Mouse (Mus musculus): ENCODE measurements around the gene Mpdu1. TPM values are rescaled to one million over a fixed set of nuclear protein-coding genes. Genes with fewer than 3 reads are reported as not detected.

Gene Mpdu1
- polyA plus RNA-seq, 1 experiment from 2014 or later, result 82.6 TPM

DNA sequence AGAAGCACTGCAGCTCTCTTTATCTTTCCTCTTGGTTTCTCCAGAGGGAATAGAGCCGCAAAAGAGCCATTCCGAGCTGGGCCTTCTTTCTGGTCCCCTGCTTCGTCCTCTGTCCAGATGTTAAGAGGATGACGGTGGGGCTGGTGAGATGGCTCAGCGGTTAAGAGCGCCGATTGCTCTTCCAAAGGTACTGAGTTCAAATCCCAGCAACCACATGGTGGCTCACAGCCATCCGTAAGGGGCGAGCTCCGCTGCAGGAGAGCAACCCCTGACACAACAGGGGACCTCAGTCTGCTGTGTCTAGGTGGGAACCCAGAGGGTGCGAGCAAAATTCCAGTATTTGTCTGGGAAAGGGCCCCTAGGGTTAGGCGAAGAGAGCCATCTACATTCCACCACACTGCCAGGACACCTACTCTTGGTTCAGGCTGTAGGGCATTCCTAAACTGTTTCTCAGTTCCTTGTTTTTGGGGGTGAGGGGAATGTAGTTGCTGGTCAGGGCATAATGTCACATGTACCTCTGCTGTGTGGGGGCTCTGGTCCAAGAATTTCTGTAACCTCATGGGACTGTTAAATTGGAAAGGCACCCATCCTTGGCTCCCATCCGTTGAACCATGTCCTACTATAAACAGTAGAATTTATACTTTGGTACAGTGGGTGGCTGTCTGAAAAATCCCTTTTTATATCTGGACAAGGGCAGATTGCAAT lies 677 bp upstream of the Mpdu1 start:
- no peaks in the 10 kb centered on the region for H3K9me3 ChIP-seq (replicated peaks; ENCODE audit: low read length)
- H3K27ac ChIP-seq, result peak overlapping the region; percentile 94
- H3K4me3 ChIP-seq (replicated peaks; ENCODE audit: low read depth, low read length), result peak overlapping the region; percentile 42
- ATAC-seq (replicated peaks; ENCODE audit: low FRiP score, low read depth) (peak; percentile 9; the same call in 1 of the 2 replicates), DNase-seq (ENCODE audit: low spot score) (no peak)
- peaks cover 9% of the 10 kb centered on the region; the same call in 1 of the 2 replicates for H3K4me1 ChIP-seq (replicated peaks; ENCODE audit: insufficient read depth, low read length)
- peak overlapping the region; percentile 54 for H3K4me2 ChIP-seq (ENCODE audit: low read length)
- H3K9ac ChIP-seq (ENCODE audit: low read depth, low read length), result peak overlapping the region; percentile 31; the same call in 1 of the 2 replicates
- no peak for TF ChIP-seq CTCF (IDR thresholded peaks at IDR 0.05; ENCODE audit: low read depth)
- H3K27me3 ChIP-seq (ENCODE audit: insufficient read depth, low read length), result no peaks in the 10 kb centered on the region
- peaks cover 38% of the 10 kb centered on the region for H3K36me3 ChIP-seq (ENCODE audit: insufficient read depth, low read length)
- WGBS, result 66% methylated on average over 13 of the region's 13 CpGs

DNA sequence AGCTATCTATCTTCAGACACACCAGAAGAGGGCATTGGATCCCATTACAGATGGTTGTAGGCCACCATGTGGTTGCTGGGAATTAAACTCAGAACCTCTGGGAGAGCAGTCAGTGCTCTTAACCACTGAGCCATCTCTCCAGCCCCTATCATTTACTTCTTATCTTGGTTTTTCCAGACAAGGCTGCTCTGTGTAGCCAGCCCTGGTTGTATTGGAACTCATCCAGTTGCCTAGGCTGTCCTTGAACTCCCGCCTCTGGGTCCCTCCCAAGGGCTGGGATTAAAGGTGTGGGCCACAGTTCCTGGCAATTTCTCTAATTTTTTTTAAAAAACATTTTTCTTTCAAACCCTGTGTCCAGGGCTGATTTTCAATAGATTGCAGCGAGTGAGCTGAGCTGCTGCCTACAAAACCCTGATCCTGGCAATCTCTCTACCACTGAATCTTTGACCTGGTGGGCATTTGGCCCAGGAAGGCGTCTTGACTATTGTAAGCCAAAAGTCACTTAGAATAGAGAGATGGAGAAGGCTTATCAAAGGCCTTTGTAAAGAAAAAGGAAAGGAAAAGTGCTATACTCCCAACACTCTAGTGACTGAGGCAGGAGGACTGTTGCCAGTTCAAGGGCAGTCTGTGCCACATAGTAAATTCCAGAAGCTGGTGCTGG lies 1.1 kb downstream of the Mpdu1 start:
- ATAC-seq (replicated peaks; ENCODE audit: low FRiP score, low read depth) (no peak), DNase-seq (ENCODE audit: low spot score) (no peak)
- H3K4me2 ChIP-seq (ENCODE audit: low read length), result peak overlapping the region; percentile 54
- H3K9me3 ChIP-seq (replicated peaks; ENCODE audit: low read length), result no peaks in the 10 kb centered on the region
- peak overlapping the region; percentile 48 for H3K9ac ChIP-seq (ENCODE audit: low read depth, low read length)
- H3K36me3 ChIP-seq (ENCODE audit: insufficient read depth, low read length), result peaks cover 40% of the 10 kb centered on the region
- H3K27ac ChIP-seq, result peak overlapping the region; percentile 94
- 79% methylated on average over 3 of the region's 3 CpGs for WGBS
- peaks cover 9% of the 10 kb centered on the region; the same call in 1 of the 2 replicates for H3K4me1 ChIP-seq (replicated peaks; ENCODE audit: insufficient read depth, low read length)
- no peaks in the 10 kb centered on the region for H3K27me3 ChIP-seq (ENCODE audit: insufficient read depth, low read length)
- peak overlapping the region; percentile 42; the same call in 1 of the 2 replicates for H3K4me3 ChIP-seq (replicated peaks; ENCODE audit: low read depth, low read length)
- TF ChIP-seq CTCF (IDR thresholded peaks at IDR 0.05; ENCODE audit: low read depth), result no peak

DNA sequence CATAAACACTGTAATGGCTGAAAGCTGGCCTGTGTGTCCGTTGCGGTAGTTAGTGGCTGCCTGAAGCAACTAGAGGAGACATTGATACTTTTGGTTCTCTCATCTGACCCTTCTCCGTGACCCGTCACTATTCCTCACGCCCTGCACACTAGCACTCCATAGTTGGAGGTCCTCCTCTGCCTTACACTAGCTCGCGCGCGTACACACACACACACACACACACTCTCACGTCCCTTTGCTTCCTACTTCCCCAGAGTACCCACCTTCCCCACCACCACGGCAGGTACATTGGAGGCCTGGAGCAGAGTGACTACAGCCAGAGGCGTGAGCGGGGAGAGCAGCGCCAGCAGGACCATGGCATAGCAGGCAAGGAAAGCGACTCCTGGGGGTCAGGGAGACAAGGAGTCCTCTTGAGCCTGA lies 5.0 kb downstream of the Mpdu1 start:
- H3K36me3 ChIP-seq (ENCODE audit: insufficient read depth, low read length), result peaks cover 31% of the 10 kb centered on the region
- ATAC-seq (replicated peaks; ENCODE audit: low FRiP score, low read depth), result no peak
- 82% methylated on average over 15 of the region's 15 CpGs for WGBS

DNA sequence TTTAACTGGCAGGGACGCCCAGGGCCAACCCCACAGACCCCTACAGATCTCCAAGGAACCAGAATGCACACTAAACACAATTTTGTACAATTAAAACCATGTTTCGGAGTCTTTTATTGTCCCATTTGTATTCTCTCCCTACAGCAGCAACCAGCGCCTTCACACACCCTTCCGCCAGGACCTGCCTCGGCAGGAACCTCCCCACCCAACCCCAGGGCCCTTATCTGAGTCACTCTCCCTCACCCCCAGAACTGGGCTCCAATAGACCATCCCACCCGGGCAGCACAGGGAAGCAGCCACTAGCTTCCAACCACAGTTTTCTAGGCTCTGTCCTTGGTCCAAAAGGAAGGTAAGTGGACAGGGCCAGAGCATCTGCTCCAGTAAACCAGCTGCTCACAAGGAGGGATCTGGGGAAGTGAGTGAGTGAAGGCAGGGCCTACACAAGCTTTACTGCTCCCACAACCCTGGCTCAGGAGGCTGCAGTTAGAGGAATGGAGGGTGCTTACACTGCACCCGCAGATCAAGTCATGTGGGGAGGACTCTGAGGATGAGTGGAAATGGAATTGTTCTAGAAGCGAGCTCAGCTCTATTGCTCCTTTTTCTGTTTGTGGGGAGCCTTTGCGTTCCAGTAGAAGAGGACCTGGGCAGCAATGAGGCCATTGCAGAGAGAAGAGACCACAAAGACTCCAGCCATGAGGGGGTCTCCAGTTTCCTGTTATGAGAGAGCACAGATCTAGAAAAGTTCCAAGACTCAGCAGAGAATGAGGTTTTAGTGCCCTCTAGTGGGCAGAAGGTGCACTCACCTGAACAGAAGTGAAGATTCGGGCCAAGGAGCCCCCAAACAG lies 5.6 kb downstream of the Mpdu1 start:
- H3K4me3 ChIP-seq (replicated peaks; ENCODE audit: low read depth, low read length), result no peak overlapping the region
- H3K36me3 ChIP-seq (ENCODE audit: insufficient read depth, low read length), result peaks cover 37% of the 10 kb centered on the region
- H3K9ac ChIP-seq (ENCODE audit: low read depth, low read length), result no peak overlapping the region
- no peak overlapping the region for H3K4me2 ChIP-seq (ENCODE audit: low read length)
- ATAC-seq (replicated peaks; ENCODE audit: low FRiP score, low read depth) (no peak), DNase-seq (ENCODE audit: low spot score) (peak; percentile 83)
- H3K27ac ChIP-seq, result peak overlapping the region; percentile 8; the same call in 1 of the 2 replicates
- TF ChIP-seq CTCF (IDR thresholded peaks at IDR 0.05; ENCODE audit: low read depth), result peak; percentile 88
- WGBS, result 79% methylated on average over 10 of the region's 10 CpGs
- H3K27me3 ChIP-seq (ENCODE audit: insufficient read depth, low read length), result no peaks in the 10 kb centered on the region
- H3K9me3 ChIP-seq (replicated peaks; ENCODE audit: low read length), result no peaks in the 10 kb centered on the region
- peaks cover 3% of the 10 kb centered on the region; the same call in 1 of the 2 replicates for H3K4me1 ChIP-seq (replicated peaks; ENCODE audit: insufficient read depth, low read length)

More for the DNA sequence above, 5.0 kb downstream of the Mpdu1 start:
- no peaks in the 10 kb centered on the region for H3K27me3 ChIP-seq (ENCODE audit: insufficient read depth, low read length)
- no peak overlapping the region for H3K27ac ChIP-seq
- no peak overlapping the region for H3K4me2 ChIP-seq (ENCODE audit: low read length)
- H3K9me3 ChIP-seq (replicated peaks; ENCODE audit: low read length), result no peaks in the 10 kb centered on the region
- TF ChIP-seq CTCF (IDR thresholded peaks at IDR 0.05; ENCODE audit: low read depth), result no peak; the same call in 1 of the 2 replicates
- H3K9ac ChIP-seq (ENCODE audit: low read depth, low read length), result no peak overlapping the region
- peaks cover 3% of the 10 kb centered on the region; the same call in 1 of the 2 replicates for H3K4me1 ChIP-seq (replicated peaks; ENCODE audit: insufficient read depth, low read length)
- H3K4me3 ChIP-seq (replicated peaks; ENCODE audit: low read depth, low read length), result no peak overlapping the region
- DNase-seq (ENCODE audit: low spot score), result no peak

DNA sequence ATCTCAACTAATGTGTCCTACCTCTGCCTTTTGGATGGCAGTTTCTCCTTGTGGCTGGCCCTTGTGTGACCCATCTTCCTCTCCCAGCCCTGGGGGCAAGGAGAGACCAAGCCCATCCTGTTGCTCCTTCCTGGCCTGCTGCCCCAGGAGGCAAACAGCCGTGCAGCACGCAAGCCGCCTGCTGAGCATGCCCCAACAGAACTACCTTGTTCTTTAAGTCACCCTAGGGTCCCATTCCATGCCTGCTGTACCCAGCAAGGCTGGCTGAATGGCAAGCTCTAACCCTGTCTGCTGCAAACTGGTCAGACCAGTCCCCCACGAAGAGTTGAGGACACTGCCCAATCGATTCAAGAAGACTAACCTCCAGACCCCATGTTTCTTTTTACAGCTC lies 6.4 kb downstream of the Mpdu1 start:
- TF ChIP-seq CTCF (IDR thresholded peaks at IDR 0.05; ENCODE audit: low read depth), result no peak
- WGBS, result 74% methylated on average over 5 of the region's 5 CpGs
- Histone ChIP-seq H3K36me3 (ENCODE audit: insufficient read depth, low read length) (peaks cover 43% of the 10 kb centered on the region), H3K27me3 (ENCODE audit: insufficient read depth, low read length) (no peaks in the 10 kb centered on the region), H3K9me3 (replicated peaks; ENCODE audit: low read length) (no peaks in the 10 kb centered on the region), H3K4me3 (replicated peaks; ENCODE audit: low read depth, low read length) (no peak overlapping the region), H3K27ac (no peak overlapping the region), H3K4me1 (replicated peaks; ENCODE audit: insufficient read depth, low read length) (no peaks in the 10 kb centered on the region), H3K4me2 (ENCODE audit: low read length) (no peak overlapping the region), H3K9ac (ENCODE audit: low read depth, low read length) (0 out of 2 replicates have a peak overlapping the region, but pooled peaks have one; percentile 13)
- DNase-seq (ENCODE audit: low spot score) (no peak), ATAC-seq (replicated peaks; ENCODE audit: low FRiP score, low read depth) (no peak)

All from kidney, postnatal 0 days (tissue).